Mouse (Mus musculus) G1E (cell line): ENCODE data around the gene Cnot2. TPM values are rescaled to one million over a fixed set of nuclear protein-coding genes. Genes with fewer than 3 reads are reported as not detected.

Experiments
- ATAC-seq: 2 replicates; pipeline ENCODE4 v1.8.0; 2016; ENCODE audit warnings: mild to moderate bottlenecking; ENCODE audit not compliant: insufficient number of reproducible peaks, poor library complexity, low FRiP score, severe bottlenecking; ENCODE audit errors: extremely low read depth
- DNase-seq: peaks from one replicate; pipeline ENCODE4 v3.0.0; 2012; ENCODE audit warnings: low spot score
- H3K27me3 ChIP-seq: 2 replicates; pipeline ENCODE4 v1.6.1; 2012; ENCODE audit warnings: mild to moderate bottlenecking, low read length, inconsistent platforms; ENCODE audit not compliant: insufficient read depth
- H3K36me3 ChIP-seq: replicated peaks from 2 replicates; pipeline ENCODE3; 2012; ENCODE audit warnings: mild to moderate bottlenecking, inconsistent platforms
- H3K4me1 ChIP-seq: 2 replicates; pipeline ENCODE4 v1.6.1; 2012; ENCODE audit warnings: low read depth, low read length, inconsistent platforms, mixed read lengths; ENCODE audit not compliant: insufficient read depth
- H3K4me3 ChIP-seq: 2 replicates; pipeline ENCODE4 v1.5.1; 2012; ENCODE audit warnings: low read depth, mild to moderate bottlenecking, inconsistent platforms, low read length, moderate library complexity, mixed read lengths
- H3K9me3 ChIP-seq: replicated peaks from 2 replicates; pipeline ENCODE4 v1.6.1; 2012; ENCODE audit warnings: inconsistent platforms
- CTCF ChIP-seq: IDR thresholded peaks from 2 replicates; pipeline ENCODE4 v1.5.1; 2012; ENCODE audit warnings: low read depth, low read length, inconsistent platforms, mixed read lengths
- GATA1 ChIP-seq: IDR thresholded peaks from 2 replicates; pipeline ENCODE4 v1.6.1; 2012; ENCODE audit warnings: borderline replicate concordance, low read length, inconsistent platforms, mixed read lengths
- GATA2 ChIP-seq: IDR thresholded peaks from 2 replicates; pipeline ENCODE4 v1.6.1; 2012; ENCODE audit warnings: low read depth, low read length, inconsistent platforms, borderline replicate concordance
- POLR2AphosphoS5 ChIP-seq: IDR thresholded peaks from 2 replicates; pipeline ENCODE4 v1.6.1; 2012; ENCODE audit warnings: low read depth, low read length, inconsistent platforms; ENCODE audit not compliant: insufficient replicate concordance
- TAL1 ChIP-seq: conservative IDR thresholded peaks from 2 replicates; pipeline ENCODE4 v1.6.1; 2012; ENCODE audit warnings: low read depth, low read length, inconsistent platforms, mixed read lengths
- polyA plus RNA-seq: library from polyadenylated mRNA; stranded (reverse); fragments of >175 nt; gene quantifications from 2 replicates; pipeline ENCODE4 v1.2.3, GENCODE M21; 2012
- total RNA-seq, 2 experiments: library from RNA; stranded (forward) in 1 of 2; stranded (reverse) in 1 of 2; fragments of 200-1000 nt in 1 of 2; fragments of >200 nt in 1 of 2; fragmentation: Nextera tagmentation in 1 of 2; gene quantifications; 2 replicates each; pipeline ENCODE4 v1.2.3; 2014 to 2017

Gene Cnot2
- total and polyA plus RNA-seq, 3 experiments, result 6.7 to 178 (median 136) TPM

DNA sequence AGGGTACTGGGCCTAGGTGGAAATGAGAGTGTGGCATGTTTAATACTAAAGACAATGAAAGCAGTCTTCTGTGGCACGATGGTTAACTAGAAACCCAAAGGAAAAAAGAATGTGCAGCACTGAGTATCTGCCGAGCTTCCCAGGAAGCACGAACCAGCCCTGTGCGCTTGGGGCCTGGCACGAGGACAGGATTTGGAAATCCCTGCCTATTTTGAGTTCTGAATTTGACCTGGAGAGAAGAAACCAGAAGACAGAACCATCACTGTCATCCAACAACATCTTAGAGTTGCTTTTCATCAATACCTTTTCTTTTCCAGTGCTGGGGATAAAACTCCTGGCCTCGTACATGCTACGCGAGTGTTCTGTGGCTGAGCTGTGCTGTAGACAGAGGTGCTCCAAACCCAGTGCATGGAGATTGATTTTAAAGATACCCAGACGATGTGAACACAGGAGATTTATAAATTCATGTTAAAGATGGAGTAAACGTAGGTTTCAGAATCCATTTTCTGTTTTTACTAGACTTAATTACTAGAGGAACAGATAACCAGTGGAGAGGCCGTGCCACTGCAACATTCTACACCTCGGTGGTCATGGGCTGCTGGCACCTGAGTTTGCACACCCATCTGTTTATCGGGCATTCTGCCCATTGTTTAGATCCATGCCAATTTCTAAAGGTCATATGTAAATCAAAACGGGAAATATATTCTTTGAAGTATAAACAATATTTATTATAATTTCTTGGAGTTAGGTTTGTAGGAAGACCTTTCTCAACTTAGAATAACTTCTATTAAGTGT is 17.9 kb upstream of the Cnot2 start:
- no peak for ATAC-seq
- TF ChIP-seq TAL1 (no peak), CTCF (no peak), POLR2AphosphoS5 (no peak), GATA2 (no peak), GATA1 (no peak)
- no peaks in the 10 kb centered on the region for H3K9me3 ChIP-seq
- no peak overlapping the region for H3K4me3 ChIP-seq
- no peaks in the 10 kb centered on the region for H3K36me3 ChIP-seq
- no peak for DNase-seq
- no peaks in the 10 kb centered on the region for H3K27me3 ChIP-seq
- H3K4me1 ChIP-seq, result no peaks in the 10 kb centered on the region

DNA sequence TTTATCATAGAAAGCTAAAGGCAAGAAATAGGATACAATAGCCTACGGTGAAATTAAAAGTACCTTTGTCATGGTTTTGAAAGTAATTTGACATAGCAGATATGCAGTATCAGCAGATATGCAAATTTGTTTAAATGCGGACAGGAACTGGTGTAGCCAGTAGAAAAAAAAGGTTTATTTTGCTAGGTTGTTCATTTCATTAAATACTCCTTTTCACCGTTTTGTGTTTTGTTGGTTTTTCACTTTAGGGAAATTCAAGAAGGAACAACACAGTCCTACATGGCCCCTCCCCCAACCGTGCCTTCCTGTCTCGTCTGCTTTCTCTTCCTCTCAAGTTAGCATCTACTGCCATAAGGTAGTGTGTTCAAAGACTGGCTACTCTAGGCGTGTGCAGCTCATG is 1.4 kb upstream of the Cnot2 start:
- DNase-seq, result peak; percentile 15
- peak overlapping the region; percentile 91 for H3K4me3 ChIP-seq
- TF ChIP-seq GATA2 (no peak), POLR2AphosphoS5 (no peak), CTCF (no peak), TAL1 (no peak), GATA1 (no peak)
- H3K27me3 ChIP-seq, result no peaks in the 10 kb centered on the region
- 0 out of 2 replicates have a peak, but pooled peaks have one; percentile 30 for ATAC-seq
- peaks cover 16% of the 10 kb centered on the region for H3K4me1 ChIP-seq
- H3K36me3 ChIP-seq, result peaks cover 35% of the 10 kb centered on the region
- H3K9me3 ChIP-seq, result no peaks in the 10 kb centered on the region

DNA sequence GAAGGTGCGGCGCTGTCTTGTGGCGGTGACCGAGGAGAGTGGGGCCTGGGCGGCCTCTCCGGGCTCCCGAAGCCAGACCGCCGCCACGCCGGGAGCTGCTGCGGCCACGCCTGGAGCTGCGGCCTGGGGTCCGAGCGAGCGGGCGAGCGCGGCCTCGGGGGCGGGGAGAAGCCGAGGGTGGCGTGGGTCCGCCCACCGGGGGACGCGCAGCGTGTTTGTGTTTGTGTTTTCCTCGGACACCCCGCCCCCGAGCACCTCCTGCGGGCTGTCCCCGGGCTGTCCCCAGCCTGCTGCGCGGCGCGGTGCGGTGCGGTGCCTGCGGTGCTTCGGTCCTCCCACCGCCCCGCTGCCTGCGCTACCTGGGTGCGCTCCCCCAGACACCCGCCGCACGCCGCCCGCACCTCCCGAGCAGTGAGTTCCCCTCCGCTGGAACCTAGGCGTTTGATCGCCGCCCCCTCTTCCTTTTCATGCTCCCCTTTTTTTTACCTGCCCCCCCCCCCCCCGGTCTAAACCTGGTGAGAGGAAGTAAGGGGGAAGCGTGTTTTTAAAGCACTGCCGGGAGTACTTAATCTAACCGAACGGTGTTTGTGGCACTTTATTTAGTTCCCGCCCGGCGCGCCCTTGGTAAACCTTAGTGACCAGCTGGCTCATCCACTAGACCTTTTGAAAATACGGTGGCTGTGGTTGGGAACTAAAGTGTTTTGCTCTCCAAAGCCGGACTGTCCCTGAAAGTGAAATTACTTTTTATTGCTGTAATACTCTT is 589 bp upstream of the Cnot2 start:
- ATAC-seq, result peak; percentile 36
- peak; percentile 47 for DNase-seq
- no peaks in the 10 kb centered on the region for H3K9me3 ChIP-seq
- peaks cover 20% of the 10 kb centered on the region for H3K4me1 ChIP-seq
- peak overlapping the region; percentile 91 for H3K4me3 ChIP-seq
- TF ChIP-seq TAL1 (no peak), CTCF (no peak), GATA2 (no peak), POLR2AphosphoS5 (no peak), GATA1 (no peak)
- H3K36me3 ChIP-seq, result peaks cover 33% of the 10 kb centered on the region
- H3K27me3 ChIP-seq, result no peaks in the 10 kb centered on the region

DNA sequence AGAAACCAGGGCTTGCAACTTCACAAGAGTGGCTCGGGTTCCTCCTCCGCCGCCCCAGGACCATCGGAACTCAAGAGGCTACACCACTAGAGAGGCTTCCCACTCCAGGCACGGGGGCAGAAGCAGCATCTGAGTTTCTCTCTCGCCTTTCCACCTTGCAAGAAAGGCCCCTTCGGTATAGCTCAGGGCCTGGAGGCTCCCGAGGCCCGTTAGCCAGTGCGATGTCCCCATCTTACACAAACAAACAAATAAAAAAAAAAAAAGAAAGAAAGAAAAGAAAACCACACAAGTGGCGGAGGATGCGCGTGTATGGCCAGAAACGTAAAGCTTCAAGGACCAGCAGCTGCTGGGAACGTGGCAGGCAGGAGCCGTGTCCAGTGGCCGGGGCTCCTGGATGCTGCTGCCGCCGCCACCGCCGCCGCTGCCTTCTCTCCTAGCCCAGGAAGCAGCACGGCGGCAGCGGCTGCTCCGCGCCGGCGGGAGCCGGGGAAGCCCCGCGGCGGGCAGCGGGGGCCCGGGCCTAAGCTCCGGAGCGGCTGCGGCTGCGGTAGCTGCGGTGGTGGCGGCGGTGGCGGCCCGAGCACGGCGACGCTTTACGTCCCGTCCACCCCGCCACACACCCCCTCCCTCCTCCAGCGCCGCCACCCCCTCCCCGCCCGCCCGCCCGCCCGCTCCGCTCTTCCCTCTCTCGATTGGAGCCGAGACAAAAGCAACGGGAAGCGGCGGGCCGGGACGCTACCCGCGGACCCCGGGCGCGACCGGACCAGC is 536 bp downstream of the Cnot2 start:
- peaks cover 27% of the 10 kb centered on the region for H3K36me3 ChIP-seq

DNA sequence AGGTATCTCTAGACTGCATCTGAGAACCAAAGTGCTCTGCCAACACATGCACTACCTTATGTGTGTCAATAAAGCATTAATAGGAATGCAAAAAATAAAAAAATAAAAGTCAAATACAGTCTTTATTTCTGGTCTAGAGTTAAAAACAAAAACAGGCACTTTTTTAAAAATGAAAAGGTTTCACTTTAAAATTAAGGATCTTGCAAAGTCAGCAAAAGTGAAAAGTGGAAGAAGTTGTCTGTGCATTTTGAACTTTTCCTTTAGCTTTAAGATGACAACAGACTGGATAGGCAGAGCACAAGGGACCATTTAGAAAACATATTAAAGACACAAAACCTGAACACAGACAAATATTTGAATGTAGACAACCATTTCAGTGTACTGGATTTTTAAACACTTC is 1.8 kb downstream of the Cnot2 start:
- peaks cover 15% of the 10 kb centered on the region for H3K36me3 ChIP-seq

More for the DNA sequence above, 536 bp downstream of the Cnot2 start:
- no peaks in the 10 kb centered on the region for H3K27me3 ChIP-seq
- peak overlapping the region; percentile 91 for H3K4me3 ChIP-seq
- H3K9me3 ChIP-seq, result no peaks in the 10 kb centered on the region
- H3K4me1 ChIP-seq, result peaks cover 29% of the 10 kb centered on the region
- ATAC-seq, result peak; percentile 46; the same call in 1 of the 2 replicates
- peak; percentile 63 for DNase-seq
- TF ChIP-seq GATA2, result no peak
- TF ChIP-seq CTCF, result no peak
- no peak for TF ChIP-seq POLR2AphosphoS5
- TF ChIP-seq GATA1, result no peak
- no peak for TF ChIP-seq TAL1

DNA sequence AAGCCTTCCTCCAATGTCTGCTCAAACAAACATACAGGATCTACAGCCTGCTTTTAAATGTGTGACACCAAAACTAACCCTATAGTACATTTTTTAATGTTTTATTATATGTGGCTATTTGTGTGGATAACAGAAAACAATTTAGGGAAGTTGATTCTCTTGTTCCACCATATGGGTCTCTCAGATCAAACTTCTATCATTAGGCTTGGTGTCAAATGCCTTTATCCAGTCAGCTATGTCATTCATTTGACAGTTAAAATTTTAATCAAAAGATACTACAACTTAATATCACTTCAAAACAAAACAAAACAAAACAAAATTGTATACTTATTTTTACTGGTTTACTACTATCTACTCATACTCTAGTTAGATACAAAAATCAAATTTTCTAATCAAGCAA is 2.9 kb downstream of the Cnot2 start:
- peaks cover 39% of the 10 kb centered on the region for H3K4me1 ChIP-seq
- no peaks in the 10 kb centered on the region for H3K9me3 ChIP-seq
- H3K4me3 ChIP-seq, result no peak overlapping the region
- H3K36me3 ChIP-seq, result peaks cover 10% of the 10 kb centered on the region
- TF ChIP-seq POLR2AphosphoS5 (no peak), GATA2 (no peak), GATA1 (no peak), TAL1 (no peak), CTCF (no peak)
- ATAC-seq (no peak), DNase-seq (no peak)
- no peaks in the 10 kb centered on the region for H3K27me3 ChIP-seq

More for the DNA sequence above, 1.8 kb downstream of the Cnot2 start:
- ATAC-seq (no peak), DNase-seq (no peak)
- no peaks in the 10 kb centered on the region for H3K9me3 ChIP-seq
- H3K4me3 ChIP-seq, result no peak overlapping the region; the same call in 1 of the 2 replicates
- TF ChIP-seq POLR2AphosphoS5 (no peak), TAL1 (no peak), CTCF (no peak), GATA1 (no peak), GATA2 (no peak)
- no peaks in the 10 kb centered on the region for H3K27me3 ChIP-seq
- H3K4me1 ChIP-seq, result peaks cover 40% of the 10 kb centered on the region
